Mouse (Mus musculus) 3T3-L1 (cell line): ENCODE data around the gene Spindoc.

Source experiments
- DNase-seq: peaks from one replicate; pipeline ENCODE4 v3.0.0-alpha.2; 2015; ENCODE audit warnings: low read depth, low spot score

The Spindoc gene

DNA sequence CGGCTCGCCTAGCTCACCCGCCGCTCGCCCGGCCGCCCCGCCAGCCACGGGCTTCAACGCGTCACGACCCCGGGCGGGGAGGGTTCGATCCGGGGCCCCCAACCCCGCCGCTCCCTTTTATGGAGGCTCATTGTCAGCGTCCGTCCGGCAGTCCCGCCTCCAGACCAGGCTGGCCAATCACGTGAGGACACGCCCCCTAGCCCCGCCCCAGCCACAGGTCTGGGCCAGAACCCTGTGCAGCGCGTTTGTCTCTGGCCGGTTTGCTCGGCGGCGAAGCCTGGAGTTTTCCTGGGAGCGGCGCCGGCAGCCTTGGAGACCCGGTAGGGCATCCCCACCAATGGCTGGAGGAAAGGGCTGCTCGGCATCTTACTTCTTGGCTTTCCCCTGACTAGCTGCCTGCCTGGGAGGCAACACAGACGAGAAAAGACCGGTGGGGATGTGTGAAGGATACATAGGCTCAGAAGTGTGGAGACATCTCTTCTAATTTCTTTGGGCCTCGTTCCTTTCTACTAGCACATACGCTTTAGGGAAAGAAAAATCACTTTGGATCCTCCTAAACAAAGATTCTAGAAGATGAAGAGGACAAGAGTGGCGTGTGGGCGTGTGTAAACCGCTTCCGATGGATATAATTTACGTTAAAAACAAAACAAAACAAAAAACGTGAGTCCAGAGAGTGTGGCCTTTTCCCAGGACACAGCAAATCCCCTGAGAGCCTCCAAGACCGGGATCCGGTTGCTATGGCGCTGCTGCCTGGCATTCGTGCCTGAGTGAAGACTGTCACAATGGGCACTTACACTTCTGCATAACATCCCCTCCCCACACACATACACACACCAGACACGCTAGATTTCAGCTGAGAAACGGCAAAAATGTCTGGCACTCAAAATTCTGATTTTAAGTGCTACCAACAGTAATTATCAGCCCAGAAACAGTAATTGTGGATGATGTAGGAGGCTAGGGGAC is at the start of gene Spindoc:
Gene Spindoc (minus strand): TSS at position 92 of the 963 bp plus-strand sequence.
- peak; percentile 96 for DNase-seq

DNA sequence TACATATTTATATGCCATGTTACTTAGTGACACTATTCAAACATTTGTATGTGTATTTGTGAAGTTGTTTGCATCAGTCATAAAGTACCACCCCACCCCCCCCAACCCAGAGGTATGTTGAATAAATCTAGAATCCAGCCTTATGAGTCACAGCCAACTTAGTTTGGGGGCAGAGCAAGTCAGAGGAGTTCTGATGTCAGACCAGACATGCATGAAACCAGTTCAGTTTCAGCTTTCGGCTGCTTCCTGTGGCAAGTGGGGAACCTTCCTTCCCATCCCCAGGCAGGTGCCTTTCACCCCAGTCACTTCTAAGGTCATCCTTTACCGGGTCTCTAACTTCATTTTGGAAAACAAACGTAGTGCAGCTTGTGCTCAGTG is 42.6 kb upstream of the Spindoc start:
- peak; percentile 74 for DNase-seq

DNA sequence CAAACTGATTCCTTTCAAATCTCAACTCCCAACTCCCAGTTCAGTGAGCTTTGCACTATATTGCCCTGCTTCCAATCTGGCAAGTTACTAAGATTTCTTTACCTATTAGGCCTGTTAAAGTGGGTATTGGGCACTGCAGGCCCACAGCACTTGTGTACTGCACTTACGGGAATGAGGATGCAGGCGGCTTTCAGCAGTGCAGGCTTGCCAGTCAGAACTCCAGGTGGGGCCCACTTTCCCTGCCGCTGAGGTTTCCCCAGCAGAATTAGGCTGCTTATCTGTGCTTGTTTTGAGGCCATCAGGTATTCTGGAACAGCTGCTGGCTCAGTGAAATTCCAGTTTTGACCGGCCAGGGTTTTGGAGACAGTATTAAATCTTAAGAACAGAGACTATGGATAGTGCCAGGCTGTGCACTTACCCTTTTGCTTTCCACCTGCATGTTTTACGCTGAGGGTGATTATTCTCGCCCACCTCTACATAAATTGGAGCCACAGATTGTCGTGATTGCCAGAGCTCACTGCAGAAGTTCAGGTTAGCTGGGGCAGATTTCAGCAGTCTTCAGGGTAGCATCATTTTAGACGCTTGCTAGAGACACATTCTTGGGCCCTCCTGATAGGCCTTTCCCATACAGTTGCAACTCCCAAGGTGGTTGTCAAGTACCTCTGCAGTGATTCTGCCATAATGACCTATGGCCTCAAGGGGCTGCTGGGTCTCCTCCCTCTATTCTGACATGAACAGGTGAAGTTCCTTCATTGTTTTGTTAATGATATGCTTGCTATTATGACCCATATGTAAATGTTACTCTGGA is 42.0 kb upstream of the Spindoc start:
- peak; percentile 24 for DNase-seq

DNA sequence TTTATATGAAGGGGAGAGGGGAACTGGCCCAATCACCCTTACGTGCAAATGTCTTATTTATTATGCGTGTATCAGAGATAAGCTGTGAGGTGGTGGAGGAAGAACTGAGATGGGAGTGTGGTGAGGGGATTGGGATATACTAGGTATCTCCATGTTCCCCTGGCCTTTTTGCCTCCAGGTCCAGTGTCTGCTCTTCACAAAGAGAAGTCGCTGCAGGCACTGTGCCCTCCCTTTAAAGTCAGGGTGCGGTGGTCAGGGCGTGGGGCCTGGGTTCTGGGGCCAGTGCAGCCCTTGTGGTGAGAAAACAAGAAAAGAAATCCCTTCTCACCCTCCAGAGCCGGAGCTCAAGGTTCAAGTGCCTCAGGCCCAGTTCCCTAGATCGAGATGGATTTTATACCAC is 41.3 kb upstream of the Spindoc start:
- DNase-seq = peak; percentile 20

DNA sequence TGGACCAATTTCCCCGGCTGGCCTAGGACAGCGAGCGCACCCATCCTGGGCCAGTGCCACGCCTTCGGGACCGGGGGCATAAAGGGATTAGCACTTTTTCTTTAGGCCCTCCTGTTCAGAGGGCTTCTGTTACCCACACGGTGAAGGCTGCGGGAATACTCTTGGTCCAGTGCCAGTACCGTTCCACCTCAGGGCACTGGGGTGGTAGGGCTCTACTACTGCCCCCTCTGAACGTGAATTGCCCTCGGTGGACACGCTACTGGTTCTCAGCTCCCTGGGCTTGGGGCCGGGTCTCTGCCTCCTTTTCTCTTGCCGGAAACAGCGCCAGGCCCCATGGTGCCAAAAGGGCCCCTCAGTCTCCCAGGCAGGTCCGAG is 40.8 kb upstream of the Spindoc start:
- DNase-seq = peak; percentile 43

DNA sequence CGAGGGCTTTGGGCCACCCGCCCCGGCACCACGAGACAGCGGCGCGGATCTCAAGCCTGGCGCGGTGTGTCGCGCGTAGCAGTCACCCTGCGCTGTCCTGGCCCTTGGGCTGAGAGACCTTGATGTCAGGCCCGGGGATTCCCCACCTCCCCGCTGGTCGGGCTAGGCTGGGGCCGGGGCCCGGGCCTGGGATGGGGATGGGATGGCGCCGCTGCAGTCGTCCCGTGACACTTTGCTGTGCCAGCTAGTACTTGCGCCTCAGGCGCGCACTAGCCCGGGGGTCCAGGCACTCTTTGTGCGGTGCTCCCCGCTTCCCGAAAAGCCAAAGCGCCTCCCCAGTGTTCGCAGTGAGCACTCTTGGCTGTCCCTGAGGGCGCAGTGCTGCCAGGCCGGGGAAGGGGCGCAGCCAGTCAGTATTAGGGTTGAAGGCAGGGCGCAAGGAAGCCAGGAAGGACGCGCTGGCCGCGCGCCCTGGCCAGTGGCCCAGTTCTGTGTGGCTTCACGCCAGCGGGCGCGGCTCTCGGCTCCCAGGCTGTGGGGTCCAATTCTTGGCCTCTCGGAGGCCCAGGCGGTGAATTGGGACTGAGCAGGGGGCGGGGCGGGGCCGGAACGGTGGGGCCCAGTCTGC is 40.3 kb upstream of the Spindoc start:
- peak; percentile 68 for DNase-seq

DNA sequence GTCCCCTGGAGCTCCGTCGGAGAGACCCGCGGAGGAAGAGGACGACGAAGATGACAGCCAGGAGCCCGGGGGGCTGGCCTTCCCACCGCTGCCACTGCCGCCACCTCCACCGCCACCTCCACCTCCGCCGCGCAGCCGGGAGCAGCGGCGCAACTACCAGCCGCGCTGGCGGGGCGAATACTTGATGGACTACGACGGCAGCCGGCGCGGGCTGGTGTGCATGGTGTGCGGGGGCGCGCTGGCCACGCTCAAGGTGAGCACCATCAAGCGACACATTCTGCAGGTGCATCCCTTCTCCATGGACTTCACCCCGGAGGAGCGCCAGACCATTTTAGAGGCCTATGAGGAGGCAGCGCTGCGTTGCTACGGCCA is 39.8 kb upstream of the Spindoc start:
- DNase-seq = no peak

DNA sequence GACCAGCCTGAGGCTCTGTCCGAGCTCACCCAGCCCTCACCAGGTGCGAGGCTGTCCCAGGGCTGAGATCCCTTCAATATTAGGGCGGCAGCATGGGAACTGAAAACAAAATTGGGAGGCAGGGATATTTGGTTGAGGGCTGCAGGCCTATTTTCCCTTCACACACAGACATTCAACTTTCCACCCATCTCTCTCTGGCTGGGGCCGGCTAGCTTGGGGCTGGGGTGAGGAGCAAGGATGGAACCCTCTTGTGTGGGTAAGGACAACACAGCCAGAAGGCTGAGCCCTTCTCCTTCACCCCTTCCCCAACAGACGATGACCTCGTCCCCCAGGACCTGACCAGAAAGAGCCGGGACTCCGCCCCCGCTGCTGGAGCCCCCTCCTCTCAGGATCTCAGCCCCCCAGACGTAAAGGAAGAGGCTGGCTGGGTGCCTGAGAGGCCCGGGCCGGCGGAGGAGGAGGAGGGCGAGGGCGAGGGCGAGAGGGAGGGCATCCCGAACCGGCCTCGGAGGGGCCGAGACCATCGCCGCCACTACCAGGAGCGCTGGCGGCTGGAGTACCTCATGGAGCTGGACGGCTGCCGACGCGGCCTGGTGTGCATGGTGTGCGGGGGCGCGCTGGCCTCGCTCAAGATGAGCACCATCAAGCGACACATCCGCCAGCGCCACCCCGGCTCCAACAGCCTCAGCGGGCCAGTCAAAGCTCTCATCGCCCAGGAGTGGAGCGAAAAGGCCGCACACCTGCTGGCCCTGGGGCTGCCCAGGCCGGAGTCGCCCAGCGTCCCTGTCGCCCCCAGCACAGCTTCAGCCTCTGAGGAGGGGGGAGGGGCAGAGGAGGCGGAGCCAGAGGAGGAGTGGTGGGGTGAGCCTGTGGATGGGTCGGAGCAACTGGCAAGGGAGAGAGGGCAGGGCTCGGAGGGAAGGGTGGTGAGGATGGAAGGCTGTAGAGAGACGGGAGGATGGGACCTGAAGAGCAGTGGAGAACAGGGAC is 39.1 kb upstream of the Spindoc start:
- no peak for DNase-seq

DNA sequence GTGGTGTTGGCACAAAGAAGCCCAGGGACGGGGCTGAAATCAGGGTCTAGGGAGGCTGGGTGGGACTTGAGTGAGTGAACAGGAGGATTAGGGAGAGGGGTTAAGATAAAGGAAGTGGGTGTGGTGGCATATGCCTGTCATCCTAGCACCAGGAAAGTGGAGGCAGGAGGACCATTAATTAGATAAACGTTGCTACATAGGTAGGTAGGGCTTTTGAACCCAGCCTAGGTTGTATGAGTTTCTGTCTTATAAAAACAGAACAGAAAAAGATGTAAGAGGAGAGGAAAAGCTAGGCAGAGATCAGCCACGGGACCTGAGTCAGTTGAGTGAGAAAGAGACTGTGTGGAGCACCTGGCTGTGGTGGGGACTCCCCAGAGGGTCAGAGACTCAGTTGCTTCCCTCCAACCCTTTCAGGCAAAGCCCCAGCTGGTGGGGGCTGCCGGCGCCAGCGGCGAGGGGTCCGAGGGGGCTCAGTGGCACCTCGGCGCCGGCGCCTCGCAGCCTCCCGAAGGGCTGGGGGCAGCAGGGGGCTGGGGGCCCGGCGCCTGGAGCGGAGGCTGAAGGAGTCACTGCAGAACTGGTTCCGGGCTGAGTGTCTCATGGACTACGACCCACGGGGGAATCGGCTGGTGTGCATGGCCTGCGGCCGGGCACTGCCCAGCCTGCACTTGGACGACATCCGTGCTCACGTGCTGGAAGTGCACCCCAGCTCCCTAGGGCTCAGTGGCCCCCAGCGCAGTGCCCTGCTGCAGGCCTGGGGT is 38.2 kb upstream of the Spindoc start:
- no peak for DNase-seq

DNA sequence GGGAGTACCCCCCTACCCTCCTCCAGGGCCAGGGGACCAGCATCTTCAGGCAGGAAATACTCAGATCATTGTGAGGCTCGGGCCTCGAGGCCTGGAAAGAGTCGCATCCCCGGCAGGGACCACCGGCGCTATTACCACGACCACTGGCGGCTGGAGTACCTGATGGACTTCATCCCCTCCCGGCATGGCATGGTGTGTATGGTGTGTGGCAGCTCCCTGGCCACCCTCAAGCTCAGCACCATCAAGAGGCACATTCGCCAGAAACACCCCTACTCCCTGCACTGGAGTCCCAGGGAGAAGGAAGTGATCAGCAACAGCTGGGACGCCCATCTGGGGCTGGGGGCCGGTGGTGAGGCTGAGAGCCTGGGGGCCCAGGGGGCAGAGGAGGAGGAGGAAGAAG is 37.3 kb upstream of the Spindoc start:
- DNase-seq = no peak

DNA sequence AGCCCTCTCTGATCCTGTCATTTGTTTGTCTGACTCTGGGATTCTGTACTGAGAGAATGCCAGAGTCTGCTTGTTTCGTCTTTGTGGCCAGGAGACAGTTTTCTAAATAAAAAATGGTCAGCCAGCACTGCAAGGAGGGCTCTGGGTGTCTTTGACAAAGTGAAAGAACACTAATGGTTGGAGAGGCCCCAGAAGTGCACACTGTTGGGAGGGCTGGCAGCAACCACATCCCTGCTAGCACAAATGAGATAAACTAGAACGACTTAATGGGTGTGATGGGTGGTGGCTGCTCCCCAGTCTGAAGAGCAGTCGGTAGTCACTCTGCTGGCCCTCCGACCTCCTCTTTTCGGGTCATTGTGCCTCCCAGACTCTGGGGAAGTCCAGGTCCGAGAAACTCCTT is 36.3 kb upstream of the Spindoc start:
- peak; percentile 20 for DNase-seq

DNA sequence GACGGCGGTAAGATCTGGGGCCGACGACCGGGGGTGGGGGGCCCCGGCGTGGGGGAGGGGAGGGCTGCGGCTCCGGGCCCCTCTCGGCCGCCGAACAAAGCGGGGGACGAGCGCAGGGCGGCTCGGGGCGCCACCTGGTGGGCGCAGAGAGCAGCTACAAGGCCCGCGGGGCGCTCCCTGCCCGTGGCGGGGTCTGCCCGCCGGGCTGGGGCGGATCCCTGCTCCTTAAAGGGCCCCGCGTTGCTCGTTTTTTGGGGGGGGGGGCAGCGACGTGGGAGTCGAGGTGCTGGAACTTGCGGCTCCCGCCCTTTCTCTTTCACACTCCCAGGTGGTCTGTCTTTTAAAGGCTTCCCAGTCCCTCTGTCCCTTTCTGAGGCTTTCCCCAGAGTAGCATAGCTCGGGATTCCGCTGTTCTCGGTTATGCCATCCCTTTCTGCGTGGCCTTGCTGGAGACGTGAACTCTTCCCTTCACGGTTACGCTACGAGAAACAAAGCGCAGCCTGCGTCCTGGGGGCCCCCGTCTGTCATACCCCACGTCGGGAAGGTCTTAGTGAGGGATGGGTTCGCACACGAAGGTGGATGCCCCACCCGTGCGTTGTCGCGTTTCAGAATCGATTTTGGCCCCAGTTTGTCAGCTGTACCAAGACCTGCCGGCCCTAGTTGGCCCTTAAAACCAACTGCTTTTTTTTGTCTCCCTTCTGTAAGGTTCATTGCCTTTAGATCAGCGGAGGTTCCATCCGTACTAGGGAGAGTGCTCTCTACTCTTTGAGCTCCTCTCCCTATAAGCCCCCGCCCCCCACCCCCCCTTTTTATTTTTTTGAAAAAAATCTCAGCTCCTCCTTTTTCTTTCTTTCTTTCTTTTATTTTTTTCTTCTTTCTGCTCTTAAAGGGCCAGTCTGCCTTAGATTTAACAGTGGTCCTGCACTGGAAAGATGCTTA is 35.4 kb upstream of the Spindoc start:
- peak; percentile 75 for DNase-seq

DNA sequence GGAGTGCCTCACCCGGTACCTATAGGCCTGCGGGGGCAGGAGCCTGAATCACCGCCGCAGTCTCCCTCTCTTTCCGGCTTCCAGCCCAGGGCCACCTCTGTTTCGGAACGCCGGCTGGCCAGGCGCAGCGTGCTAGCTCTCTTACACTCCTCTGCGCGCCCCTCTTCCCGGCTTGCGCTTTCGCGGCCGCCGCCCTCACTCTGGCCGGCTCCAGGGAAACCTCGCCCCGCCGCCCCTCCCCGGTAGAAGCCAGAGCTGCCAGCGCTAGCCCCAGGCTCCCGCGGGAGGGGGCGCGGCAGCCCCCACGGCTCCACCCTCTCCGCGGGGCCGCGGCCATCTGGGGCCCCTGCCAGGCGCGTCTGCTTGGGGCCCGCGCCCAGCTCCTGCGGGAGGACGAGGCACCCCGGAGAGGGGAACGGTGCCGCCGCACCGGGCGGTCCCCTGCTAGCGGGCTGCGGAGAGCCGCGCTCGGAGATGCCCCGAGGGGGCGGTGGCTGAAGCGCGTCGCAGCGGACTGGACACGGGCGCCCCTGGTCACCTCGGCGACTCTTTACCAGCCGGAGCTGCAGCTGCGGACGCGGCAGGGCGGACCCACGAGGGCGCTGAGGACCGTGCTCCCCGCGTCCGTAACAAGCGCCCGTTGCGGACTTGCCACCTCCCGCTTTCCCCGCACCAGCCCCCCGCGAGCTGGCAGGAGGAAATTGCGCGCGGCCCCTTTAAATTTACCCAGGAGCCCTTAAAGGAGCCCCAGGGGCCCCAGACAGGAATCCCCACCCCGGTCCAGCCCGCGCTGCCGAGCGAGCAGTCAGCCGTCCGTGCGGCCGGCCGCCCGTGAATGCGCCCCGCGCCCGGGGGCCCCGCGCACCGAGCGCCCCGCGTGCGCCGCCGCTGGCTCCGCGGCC is 34.3 kb upstream of the Spindoc start, which contains the start of gene 2700081O15Rik:
Gene 2700081O15Rik (plus strand): TSS at position 792 of the 902 bp plus-strand sequence.
- peak; percentile 84 for DNase-seq

DNA sequence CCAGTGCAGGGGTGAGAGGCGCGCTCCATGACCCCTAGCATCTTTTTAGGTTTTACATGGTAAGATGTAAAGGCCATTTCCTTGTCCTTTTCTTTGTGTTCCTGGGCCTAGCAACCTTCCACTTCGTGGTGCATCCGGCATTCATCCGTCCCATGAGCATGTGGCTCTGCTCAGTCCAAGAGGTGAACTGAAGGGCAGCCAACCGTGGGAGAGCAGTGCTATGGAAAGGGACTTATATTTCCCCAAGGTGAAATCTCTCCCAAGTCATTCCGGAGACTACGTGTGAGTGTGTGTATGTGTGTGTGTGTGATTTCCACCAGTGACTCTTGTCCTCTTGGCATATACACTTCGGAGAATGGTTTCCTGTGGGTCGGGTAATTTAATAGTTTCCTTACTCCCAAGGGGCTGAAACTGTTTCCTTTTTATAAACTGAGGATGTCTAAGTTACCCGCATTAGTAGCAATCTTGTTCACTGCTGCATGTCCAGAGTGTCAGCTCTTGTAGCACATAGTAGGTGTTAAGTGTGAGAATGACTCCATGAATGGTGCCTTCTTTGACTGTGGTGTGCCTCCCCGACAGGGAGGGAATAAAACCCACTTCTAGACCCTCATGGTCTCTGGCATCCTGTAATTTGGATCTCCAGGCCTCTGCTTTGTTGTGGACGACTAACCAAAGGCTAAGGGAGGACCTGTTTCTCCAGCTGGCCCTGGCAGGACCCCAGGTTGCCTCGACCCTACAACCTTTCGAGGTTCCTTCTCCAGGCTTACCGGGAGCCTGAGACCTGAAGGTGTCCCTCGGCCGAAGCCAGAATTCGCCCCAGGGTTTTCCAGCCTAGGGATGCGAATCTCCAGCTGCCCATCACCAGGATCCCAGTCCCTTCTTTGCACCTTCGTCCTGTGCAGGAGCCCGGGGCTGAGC is 33.4 kb upstream of the Spindoc start:
- DNase-seq = peak; percentile 39

DNA sequence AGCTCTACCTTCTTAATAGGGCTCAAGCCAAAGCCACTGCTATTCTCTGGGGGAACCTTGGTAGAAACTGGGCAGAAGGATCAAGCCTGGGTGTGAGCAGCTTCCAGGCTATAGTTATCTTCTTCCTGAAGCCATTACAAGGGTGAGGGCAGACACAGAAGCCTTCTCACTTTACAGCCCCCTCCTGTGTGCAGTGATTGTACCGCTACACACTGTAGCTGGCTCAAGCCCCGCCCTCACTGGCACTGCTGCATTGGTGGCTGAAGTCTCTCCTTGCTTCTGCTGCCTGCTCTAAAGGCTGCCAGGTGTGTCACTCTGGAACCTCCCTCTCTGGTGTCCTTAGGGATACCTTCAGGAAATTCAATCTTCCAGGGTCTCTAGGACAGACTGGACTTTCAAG is 29.6 kb upstream of the Spindoc start:
- no peak for DNase-seq

DNA sequence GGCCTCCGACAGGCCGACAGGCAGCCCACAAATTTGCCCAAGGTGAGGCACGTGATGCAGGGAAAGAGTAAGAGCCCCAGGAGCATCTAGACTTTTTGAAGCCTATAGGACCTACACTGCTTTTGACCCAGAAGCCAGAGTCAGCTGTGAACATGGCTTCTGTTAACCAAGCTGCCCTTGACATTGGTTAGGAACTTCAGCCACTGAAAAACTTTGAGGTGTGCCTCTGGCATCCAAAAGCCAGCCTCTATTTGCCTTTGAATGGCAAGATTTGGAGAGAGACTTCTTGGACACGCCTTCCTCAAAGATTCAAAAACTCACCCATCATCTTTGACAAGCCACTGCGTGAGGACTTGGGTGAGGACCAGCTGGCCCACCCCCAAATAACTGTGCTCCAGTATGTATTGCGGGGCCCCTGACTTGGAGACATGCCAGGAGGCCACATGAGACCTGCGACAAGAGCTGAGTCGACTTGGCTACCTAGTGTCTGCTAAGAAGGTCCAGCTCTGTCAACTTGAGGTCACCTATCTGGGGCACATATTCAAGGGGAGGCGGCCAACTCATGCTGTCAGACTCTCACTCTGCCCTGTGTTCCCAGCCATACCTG is 21.9 kb upstream of the Spindoc start:
- DNase-seq = no peak
